Mouse (Mus musculus): ENCODE measurements around the gene Mlec.

DNA sequence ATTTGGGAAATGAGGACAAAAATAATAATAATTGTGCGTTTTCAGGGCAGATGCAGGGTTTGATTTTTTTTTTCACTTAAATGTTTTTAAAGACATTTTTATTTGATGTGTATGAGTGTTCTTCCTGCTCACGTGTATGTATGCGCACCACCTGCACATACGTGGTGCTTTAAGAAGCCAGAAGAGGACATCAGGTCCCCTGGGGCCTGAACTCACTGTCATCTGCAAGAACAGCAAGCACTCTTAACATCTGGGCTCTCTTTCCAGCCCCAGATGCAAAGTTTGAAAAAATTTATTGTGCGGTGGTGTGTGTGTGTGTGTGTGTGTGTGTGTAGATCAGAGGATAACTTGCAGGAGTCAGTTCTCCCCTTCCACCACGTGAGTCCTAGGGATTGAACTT, 19.9 kb upstream of the Mlec start:
- no peak for TF ChIP-seq POLR2A (IDR thresholded peaks at IDR 0.05; ENCODE audit: low read depth, low read length)
- no peak for TF ChIP-seq CTCF (IDR thresholded peaks at IDR 0.05; ENCODE audit: borderline replicate concordance, insufficient read depth, low read length)

Data from embryonic fibroblast, embryonic 13.5 days (primary cell).